Mouse (Mus musculus) midbrain, embryonic 11.5 days (tissue): ENCODE results near the gene Ush1c. TPM values are rescaled to one million over a fixed set of nuclear protein-coding genes. Genes with fewer than 3 reads are reported as not detected.

Experiments used
- polyA plus RNA-seq: library from polyadenylated mRNA; unstranded; fragments of >200 nt; fragmentation: Nextera tagmentation; extraction: Ambion mirVana; gene quantifications from 2 replicates; pipeline ENCODE4 v1.2.1, GENCODE M21; 2014

The Ush1c gene
- polyA plus RNA-seq, 1 experiment from 2014 or later = 2.6 TPM

Other genes starting within 250 kb of the Ush1c start
- gene Abcc6, start 208.2 kb downstream of the Ush1c start, polyA plus RNA-seq = 0.03 and 0.44 TPM in 2 replicates
- gene Nomo1, start 204.8 kb downstream of the Ush1c start, polyA plus RNA-seq = 13.9 and 14.1 TPM in 2 replicates
- 0.07 and 0.49 TPM in 2 replicates for gene Kcnj11, start 137.7 kb downstream of the Ush1c start, polyA plus RNA-seq
- 0.46 and 0.49 TPM in 2 replicates for gene Abcc8, start 58.5 kb downstream of the Ush1c start, polyA plus RNA-seq
- gene Otog, start 2.5 kb upstream of the Ush1c start, polyA plus RNA-seq = not detected in 2 replicates
- gene Myod1, start 138.0 kb upstream of the Ush1c start, polyA plus RNA-seq = 0.11 TPM in 1 of 2 replicates, not detected in the other
- gene Kcnc1, start 158.0 kb upstream of the Ush1c start, polyA plus RNA-seq = 1.4 and 1.8 TPM in 2 replicates